Comparison of ENCODE assay signal across 8 mouse cellular contexts in the genomic region with DNA sequence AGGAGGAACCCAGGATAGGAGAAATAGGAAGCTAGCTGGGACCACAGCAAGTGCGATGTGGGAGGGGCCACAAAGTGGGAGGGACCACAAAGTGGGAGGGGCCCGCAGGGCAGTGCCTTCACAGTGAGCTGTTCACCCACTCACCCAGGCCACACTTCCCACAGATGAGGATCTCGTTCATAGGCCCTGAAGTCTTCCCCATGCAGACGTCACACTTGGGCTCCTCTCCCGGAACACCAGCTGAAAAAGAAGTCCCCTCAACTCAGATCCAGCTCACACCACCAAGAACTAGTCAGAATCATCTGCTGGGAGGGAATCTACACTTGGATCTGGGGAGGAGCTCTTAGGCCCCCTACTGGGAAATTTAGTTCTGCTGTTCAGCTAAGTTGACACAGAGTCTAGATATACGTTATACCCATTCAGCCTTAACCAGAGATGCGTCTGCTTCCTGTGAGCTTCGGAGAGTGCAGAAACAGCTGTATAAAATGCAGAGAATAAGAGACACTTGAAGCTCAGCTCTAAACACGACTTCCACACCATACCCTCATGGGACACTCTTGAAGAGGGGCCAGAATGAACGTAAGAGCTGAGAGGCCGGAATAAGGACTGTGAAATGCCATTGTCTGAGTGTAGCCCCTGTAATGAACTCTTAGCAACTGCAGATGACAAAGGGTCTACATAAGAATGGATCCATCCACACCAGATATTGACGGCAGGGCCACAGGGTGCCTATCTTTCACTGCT. TPM values are rescaled to one million over a fixed set of nuclear protein-coding genes. Genes with fewer than 3 reads are reported as not detected.
DNase-seq lines count a peak whose midpoint lies in the region; ATAC-seq lines count a peak whose summit lies in the region.

No protein-coding gene starts in this region.

- peak; percentile 51 for DNase-seq in layer of hippocampus, adult 9-11 months
- no peak for DNase-seq in layer of hippocampus, adult 8-10 months (ENCODE audit: low spot score in 2 of 2)
- DNase-seq in NIH3T3 (ENCODE audit: low read depth) = peak; percentile 42
- peak; percentile 59 for DNase-seq in c-Kit-positive CD71-positive TER-119-positive erythroid progenitor cells, embryonic 14.5 days (ENCODE audit: low spot score)
- DNase-seq in kidney, postnatal 14 days = peak; percentile 51
- DNase-seq in naive thymus-derived CD4-positive, alpha-beta T cell, adult 2 months (ENCODE audit: low read depth) = peak; percentile 69
- DNase-seq in embryo, embryonic 9.5 days (ENCODE audit: extremely low spot score) = no peak

- ATAC-seq in activated CD4-positive, CD25-positive, alpha-beta regulatory T cell, adult 4 months = no peak

RNA-seq across cellular contexts. Expression of a gene that starts 6.8 kb away (rescaled TPM):
- total RNA-seq in layer of hippocampus, adult 8-10 months (2022) = 1 to 10 TPM; 1.1 to 2.1 (median 1.7) TPM
- polyA plus RNA-seq in activated CD4-positive, CD25-positive, alpha-beta regulatory T cell, adult 4 months (2017; shearing (Covaris generic)) = 1 to 10 TPM; 1.2 to 1.8 TPM

RNA-seq across cellular contexts. Expression of a gene that starts 32.3 kb away (rescaled TPM):
- total RNA-seq in layer of hippocampus, adult 8-10 months (2022) = 10 to 100 TPM; 40.0 to 53.1 (median 45.1) TPM
- 10 to 100 TPM; 61.0 to 74.1 TPM for polyA plus RNA-seq in activated CD4-positive, CD25-positive, alpha-beta regulatory T cell, adult 4 months (2017; shearing (Covaris generic))

RNA-seq across cellular contexts. Expression of a gene that starts 32.8 kb away (rescaled TPM):
- under 1 TPM; 0.28 to 0.91 (median 0.43) TPM for total RNA-seq in layer of hippocampus, adult 8-10 months (2022)
- polyA plus RNA-seq in activated CD4-positive, CD25-positive, alpha-beta regulatory T cell, adult 4 months (2017; shearing (Covaris generic)) = not detected

RNA-seq across cellular contexts. Expression of a gene that starts 54.5 kb away (rescaled TPM):
- total RNA-seq in layer of hippocampus, adult 8-10 months (2022) = 1 to 10 TPM; 3.5 to 6.1 (median 4.5) TPM
- polyA plus RNA-seq in activated CD4-positive, CD25-positive, alpha-beta regulatory T cell, adult 4 months (2017; shearing (Covaris generic)) = 100 to 1,000 TPM; 213 to 237 TPM

Comparison
In these comparisons a context has a peak if more than half of its experiments do, and no peak if none do; other contexts are left out.
1. DNase-seq: peak in layer of hippocampus, adult 9-11 months (single experiment), NIH3T3 (single experiment), c-Kit-positive CD71-positive TER-119-positive erythroid progenitor cells, embryonic 14.5 days (single experiment), kidney, postnatal 14 days (single experiment) and naive thymus-derived CD4-positive, alpha-beta T cell, adult 2 months (single experiment); none in layer of hippocampus, adult 8-10 months (0 of 2) and embryo, embryonic 9.5 days (single experiment).